Mouse (Mus musculus) MEL (cell line): ENCODE measurements at regions not wholly inside any gene's neighbourhood (a gene's known extent, or its start where the extent isn't known, plus 50 kb on each side); places are given as distances from the start of the nearest gene placed in this dataset.

Experiments
- DNase-seq: peaks from one replicate; pipeline ENCODE4 v3.0.0; 2011; ENCODE audit warnings: low read depth, low spot score
- H3K27ac ChIP-seq: 2 replicates; pipeline ENCODE4 v1.5.1; 2012; ENCODE audit warnings: low read depth, mild to moderate bottlenecking, control low read depth, low read length, moderate library complexity; ENCODE audit not compliant: control insufficient read depth
- H3K27me3 ChIP-seq, 2 experiments: fragments of 150-350 bp in 1 of 2; sonication (generic) in 1 of 2; 2 replicates each; pipeline ENCODE4 v1.6.1; 2012; ENCODE audit warnings: low read length in 2 of 2, mild to moderate bottlenecking in 2 of 2, improper control_type of control experiment in 1 of 2, moderate library complexity in 1 of 2; ENCODE audit not compliant: insufficient read depth in 2 of 2, control insufficient read depth in 1 of 2
- H3K36me3 ChIP-seq, 2 experiments: 2 replicates each; pipeline ENCODE4 v1.6.1; 2012 to 2014; ENCODE audit warnings: low read length in 2 of 2, improper control_type of control experiment in 1 of 2, inconsistent platforms in 1 of 2, mild to moderate bottlenecking in 1 of 2; ENCODE audit not compliant: insufficient read depth in 2 of 2, control insufficient read depth in 1 of 2
- H3K4me1 ChIP-seq, 2 experiments: fragments of 150-350 bp in 1 of 2; sonication (generic) in 1 of 2; 2 replicates each; pipeline ENCODE4 v1.6.1; 2012; ENCODE audit warnings: low read length in 2 of 2, improper control_type of control experiment in 1 of 2, mild to moderate bottlenecking in 1 of 2; ENCODE audit not compliant: insufficient read depth in 2 of 2, control insufficient read depth in 1 of 2
- H3K4me3 ChIP-seq, 2 experiments: fragments of 150-350 bp in 1 of 2; sonication (generic) in 1 of 2; 2 replicates each; pipeline ENCODE4 v1.5.1; 2012; ENCODE audit warnings: low read depth in 2 of 2, low read length in 2 of 2, mild to moderate bottlenecking in 2 of 2, moderate library complexity in 2 of 2, control low read depth in 1 of 2, improper control_type of control experiment in 1 of 2; ENCODE audit not compliant: control insufficient read depth in 1 of 2, insufficient read depth in 1 of 2
- H3K79me2 ChIP-seq: 2 replicates; pipeline ENCODE4 v1.6.1; 2012; ENCODE audit warnings: mild to moderate bottlenecking, low read length, moderate library complexity; ENCODE audit not compliant: control insufficient read depth, poor library complexity, insufficient read depth
- H3K9ac ChIP-seq: 2 replicates; pipeline ENCODE4 v1.6.1; 2012; ENCODE audit warnings: low read depth, mild to moderate bottlenecking, control low read depth, low read length, moderate library complexity; ENCODE audit not compliant: control insufficient read depth, poor library complexity, severe bottlenecking
- H3K9me3 ChIP-seq: fragments of 150-350 bp; sonication (generic); replicated peaks from 2 replicates; pipeline ENCODE4 v1.6.1; 2012; ENCODE audit warnings: mild to moderate bottlenecking, low read length, improper control_type of control experiment, moderate library complexity; ENCODE audit not compliant: insufficient read depth
- E2F4 ChIP-seq: IDR thresholded peaks from 2 replicates; pipeline ENCODE4 v1.6.1; 2011; ENCODE audit warnings: low read depth, low read length, improper control_type of control experiment, borderline replicate concordance
- ELF1 ChIP-seq: IDR thresholded peaks from 2 replicates; pipeline ENCODE4 v1.6.1; 2014; ENCODE audit warnings: low read depth, mild to moderate bottlenecking, inconsistent platforms, low read length, improper control_type of control experiment, moderate library complexity
- GABPA ChIP-seq: IDR thresholded peaks from 2 replicates; pipeline ENCODE4 v1.6.1; 2012; ENCODE audit warnings: low read depth, mild to moderate bottlenecking, inconsistent platforms, low read length, improper control_type of control experiment, moderate library complexity
- GATA1 ChIP-seq: IDR thresholded peaks from 2 replicates; pipeline ENCODE4 v1.6.1; 2011; ENCODE audit warnings: low read depth, low read length, improper control_type of control experiment
- MAX ChIP-seq: IDR thresholded peaks from 2 replicates; pipeline ENCODE4 v1.6.1; 2011; ENCODE audit warnings: low read length, improper control_type of control experiment
- MXI1 ChIP-seq: IDR thresholded peaks from 2 replicates; pipeline ENCODE4 v1.6.1; 2011; ENCODE audit warnings: mild to moderate bottlenecking, low read depth, low read length, improper control_type of control experiment
- MYB ChIP-seq: IDR thresholded peaks from 2 replicates; pipeline ENCODE4 v1.6.1; 2011; ENCODE audit warnings: mild to moderate bottlenecking, low read depth, low read length, improper control_type of control experiment
- MYC ChIP-seq: IDR thresholded peaks from 2 replicates; pipeline ENCODE4 v1.6.1; 2011; ENCODE audit warnings: low read depth, mild to moderate bottlenecking, low read length, improper control_type of control experiment, moderate library complexity
- NELFE ChIP-seq: IDR thresholded peaks from 2 replicates; pipeline ENCODE4 v1.6.1; 2011; ENCODE audit warnings: low read depth, low read length, improper control_type of control experiment
- RCOR1 ChIP-seq: IDR thresholded peaks from 2 replicates; pipeline ENCODE4 v1.6.1; 2012; ENCODE audit warnings: low read depth, mild to moderate bottlenecking, inconsistent platforms, low read length, improper control_type of control experiment
- SMC3 ChIP-seq: IDR thresholded peaks from 2 replicates; pipeline ENCODE4 v1.6.1; 2011; ENCODE audit warnings: low read depth, low read length, improper control_type of control experiment
- TAL1 ChIP-seq: IDR thresholded peaks from 2 replicates; pipeline ENCODE4 v1.6.1; 2012; ENCODE audit warnings: mild to moderate bottlenecking, inconsistent platforms, low read length, moderate library complexity, mixed read lengths
- TBP ChIP-seq: IDR thresholded peaks from 2 replicates; pipeline ENCODE4 v1.8.0; 2011; ENCODE audit warnings: low read depth, low read length, improper control_type of control experiment
- UBTF ChIP-seq: IDR thresholded peaks from 2 replicates; pipeline ENCODE4 v1.6.1; 2012; ENCODE audit warnings: low read depth, mild to moderate bottlenecking, inconsistent platforms, low read length, improper control_type of control experiment, moderate library complexity, borderline replicate concordance; ENCODE audit not compliant: insufficient read depth
- USF1 ChIP-seq: IDR thresholded peaks from 2 replicates; pipeline ENCODE4 v1.6.1; 2014; ENCODE audit warnings: low read depth, mild to moderate bottlenecking, inconsistent platforms, low read length, improper control_type of control experiment, moderate library complexity
- ZC3H11A ChIP-seq: IDR thresholded peaks from 2 replicates; pipeline ENCODE4 v1.6.1; 2012; ENCODE audit warnings: low read depth, mild to moderate bottlenecking, inconsistent platforms, low read length, improper control_type of control experiment
- ZKSCAN1 ChIP-seq: IDR thresholded peaks from 2 replicates; pipeline ENCODE4 v1.6.1; 2012; ENCODE audit warnings: low read depth, mild to moderate bottlenecking, inconsistent platforms, low read length, improper control_type of control experiment, moderate library complexity
- ZMIZ1 ChIP-seq: IDR thresholded peaks from 2 replicates; pipeline ENCODE4 v1.6.1; 2012; ENCODE audit warnings: low read depth, mild to moderate bottlenecking, inconsistent platforms, low read length, improper control_type of control experiment, moderate library complexity
- ZNF384 ChIP-seq: IDR thresholded peaks from 2 replicates; pipeline ENCODE4 v1.6.1; 2012; ENCODE audit warnings: low read depth, mild to moderate bottlenecking, inconsistent platforms, low read length, improper control_type of control experiment

GRCm38 (mm10) chr11:52622861-52623260, 141.6 kb upstream of the Fstl4 start:
- Histone ChIP-seq H3K36me3 (no peaks in the 10 kb centered on the region), H3K9me3 (no peaks in the 10 kb centered on the region), H3K79me2 (no peaks in the 10 kb centered on the region), H3K4me3 (no peak overlapping the region), H3K27ac (no peak overlapping the region), H3K4me1 (no peaks in the 10 kb centered on the region), H3K27me3 (no peaks in the 10 kb centered on the region), H3K9ac (no peak overlapping the region)
- DNase-seq, result no peak
- TF ChIP-seq GATA1 (no peak), ELF1 (no peak), ZC3H11A (no peak), GABPA (no peak), NELFE (no peak), MYB (no peak)

DNA sequence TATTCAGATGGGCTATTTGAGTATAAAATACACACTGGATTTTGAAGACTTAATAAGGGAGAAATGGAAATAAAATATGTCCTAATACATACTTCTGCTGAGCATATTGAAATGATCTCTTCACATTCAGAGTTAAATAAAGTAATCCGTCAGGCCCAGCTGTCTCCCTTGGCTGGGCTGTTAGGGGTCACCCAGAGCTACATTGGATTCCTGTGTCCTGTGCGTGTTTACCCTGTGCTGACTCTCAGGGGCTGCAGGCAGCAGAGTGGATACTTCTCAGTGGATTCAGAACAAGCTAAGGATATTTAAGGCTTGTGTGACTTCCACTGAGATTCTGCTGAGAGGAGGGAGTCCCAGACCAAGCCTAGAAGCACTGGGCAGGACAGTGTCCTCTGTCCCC, 135.6 kb upstream of the Fstl4 start:
- no peak overlapping the region for H3K27ac ChIP-seq
- TF ChIP-seq ZNF384 (no peak), ZMIZ1 (no peak), GATA1 (no peak), NELFE (no peak), UBTF (no peak), MXI1 (no peak), RCOR1 (no peak), MAX (no peak), SMC3 (no peak), ZKSCAN1 (no peak), E2F4 (no peak), MYB (no peak), TBP (no peak), USF1 (no peak), ELF1 (no peak), TAL1 (no peak), MYC (no peak)
- no peak overlapping the region for H3K4me3 ChIP-seq
- no peak overlapping the region for H3K9ac ChIP-seq
- DNase-seq, result no peak
- no peaks in the 10 kb centered on the region for H3K36me3 ChIP-seq
- no peaks in the 10 kb centered on the region for H3K27me3 ChIP-seq
- H3K9me3 ChIP-seq, result no peaks in the 10 kb centered on the region
- H3K79me2 ChIP-seq, result no peaks in the 10 kb centered on the region
- no peaks in the 10 kb centered on the region for H3K4me1 ChIP-seq
